Mouse (Mus musculus) induced T-regulatory cell, adult 2 months (primary cell): ENCODE measurements around the gene Atp6v0a4.

Source experiments
- DNase-seq: peaks from one replicate; pipeline ENCODE4 v3.0.0-alpha.2; 2012; ENCODE audit warnings: low read depth

Atp6v0a4 gene

DNA sequence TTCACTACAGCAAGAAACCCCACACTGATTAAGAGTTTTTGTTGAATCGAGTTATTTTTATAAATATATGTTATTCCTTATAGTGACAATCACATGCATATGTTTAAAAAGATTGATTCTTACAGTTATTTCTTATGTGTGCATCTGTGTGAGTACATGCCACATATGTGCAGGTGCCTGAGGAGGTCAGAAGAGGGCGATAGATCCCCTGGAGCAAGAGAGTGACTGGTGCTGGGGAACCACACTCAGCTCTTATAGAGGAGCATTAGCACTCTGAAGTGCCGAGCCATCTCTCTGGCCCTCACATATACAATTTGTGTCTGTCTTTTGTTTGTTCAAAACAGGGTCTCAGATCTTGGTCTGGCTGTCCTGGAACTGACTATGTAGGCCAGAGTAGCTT is 50.8 kb downstream of the Atp6v0a4 start:
- no peak for DNase-seq

DNA sequence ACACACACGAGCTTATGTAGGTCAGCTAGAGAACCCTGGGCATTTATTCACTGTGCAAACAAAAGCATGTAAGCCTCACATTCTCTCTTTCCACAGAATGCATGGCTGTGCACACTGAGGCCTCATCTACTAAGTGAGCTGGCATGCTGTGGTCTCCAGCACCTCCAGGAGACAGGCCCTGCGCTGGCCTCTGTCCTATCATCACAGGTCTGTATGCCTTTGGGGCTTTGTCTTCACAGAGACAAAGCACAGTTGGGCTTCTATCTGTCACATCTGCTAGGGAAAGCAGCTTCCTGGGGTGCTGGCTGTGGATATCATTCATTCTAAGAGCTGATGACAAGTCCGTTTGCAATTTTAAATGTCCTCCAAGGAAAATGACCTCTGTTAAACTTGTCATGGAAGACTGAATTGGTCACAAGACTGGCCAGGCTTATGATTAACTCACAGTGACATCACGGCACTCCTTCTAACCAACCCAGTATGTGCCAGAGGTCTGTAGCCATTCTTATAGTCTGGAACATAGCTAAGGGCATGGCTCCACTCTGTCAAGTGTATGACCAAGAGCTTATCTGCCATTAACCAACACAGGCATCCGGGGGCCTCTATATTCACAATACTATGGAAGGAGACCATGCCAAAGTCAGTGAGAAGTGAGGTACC is 52.1 kb downstream of the Atp6v0a4 start:
- DNase-seq, result no peak

DNA sequence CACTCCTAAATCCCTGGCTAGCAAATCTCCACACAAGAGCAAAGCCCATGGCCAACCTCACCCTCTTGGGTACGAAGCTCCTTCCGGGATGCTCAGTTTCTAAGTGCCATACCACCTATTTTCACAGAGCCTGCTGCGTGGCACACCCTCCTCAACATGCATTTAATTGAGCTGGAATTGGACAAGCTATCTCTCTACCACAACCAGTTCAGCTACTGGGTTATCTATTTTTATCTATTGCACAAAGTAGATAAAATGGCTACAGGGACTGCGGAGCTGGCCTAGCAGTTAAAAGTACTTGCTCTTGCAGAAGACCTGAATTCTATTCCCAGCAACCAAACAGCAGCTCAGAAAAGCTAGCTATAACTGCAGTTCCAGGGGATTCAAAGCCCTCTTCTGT is 53.1 kb downstream of the Atp6v0a4 start:
- DNase-seq, result no peak

DNA sequence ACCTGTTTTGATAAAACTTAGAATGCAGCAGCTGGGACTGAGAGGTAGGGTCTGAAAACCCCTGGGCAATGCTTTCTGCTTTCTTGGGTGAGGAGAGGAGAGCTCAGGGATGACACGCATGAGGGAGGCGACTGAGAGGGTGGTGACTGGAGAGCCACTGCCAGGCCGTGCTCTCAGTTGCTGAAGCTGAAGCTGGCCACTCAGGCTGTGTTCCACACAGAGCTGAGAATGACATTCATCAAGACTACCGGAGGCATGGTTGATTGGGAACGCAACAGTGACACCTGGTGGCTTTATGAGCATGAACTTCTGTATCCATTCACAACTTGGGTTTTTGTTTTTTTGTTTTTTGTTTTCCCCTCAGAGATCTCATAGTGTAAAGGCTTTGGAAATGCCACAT is 58.2 kb downstream of the Atp6v0a4 start:
- DNase-seq, result peak; percentile 84

DNA sequence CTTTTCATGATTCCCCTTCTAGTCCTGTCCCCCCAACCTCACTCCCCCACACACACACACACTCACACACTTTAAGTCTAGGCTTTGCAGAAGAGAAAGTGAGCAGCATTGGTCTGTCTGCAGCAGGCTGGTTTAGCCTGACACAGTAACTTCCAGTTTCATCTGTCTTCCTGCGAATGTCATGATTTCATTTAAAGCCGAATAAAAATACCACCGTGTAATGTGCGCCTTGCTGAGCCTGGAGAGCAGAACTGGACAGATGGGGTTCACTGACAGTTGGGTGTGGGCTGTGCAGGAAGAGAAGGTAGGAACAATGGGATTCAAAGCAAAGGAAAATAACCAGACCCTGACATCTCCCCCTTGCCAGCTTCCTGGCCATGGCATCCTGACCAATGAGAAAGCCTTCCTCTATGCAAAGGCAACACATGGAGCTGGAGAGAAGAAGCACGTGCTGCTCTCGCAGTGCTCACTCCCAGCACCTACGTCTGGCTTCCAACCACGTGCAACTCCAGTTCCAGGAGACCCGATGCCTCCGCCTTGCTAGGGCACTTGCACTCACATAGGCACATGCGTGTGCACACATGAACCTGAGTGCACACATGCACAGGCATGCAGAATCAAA is 58.8 kb downstream of the Atp6v0a4 start:
- no peak for DNase-seq

DNA sequence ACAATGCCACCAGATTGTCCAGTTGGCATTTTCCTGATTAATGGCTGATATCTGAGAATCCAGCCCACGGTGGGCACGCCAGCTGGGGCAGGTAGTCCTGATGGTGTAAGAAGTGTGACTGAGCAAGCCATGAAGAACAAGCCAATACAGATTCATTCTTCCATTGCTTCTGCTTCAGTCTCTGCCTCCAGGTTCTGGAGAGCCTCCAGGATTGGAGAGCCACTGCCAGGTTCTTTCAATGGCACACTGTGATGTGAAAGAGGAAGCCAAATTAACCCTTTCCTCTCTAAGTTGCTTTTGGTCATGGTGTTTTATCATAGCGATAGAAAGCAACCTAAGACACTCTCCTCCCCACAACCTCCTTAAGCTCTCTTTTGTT is 59.3 kb downstream of the Atp6v0a4 start:
- no peak for DNase-seq

DNA sequence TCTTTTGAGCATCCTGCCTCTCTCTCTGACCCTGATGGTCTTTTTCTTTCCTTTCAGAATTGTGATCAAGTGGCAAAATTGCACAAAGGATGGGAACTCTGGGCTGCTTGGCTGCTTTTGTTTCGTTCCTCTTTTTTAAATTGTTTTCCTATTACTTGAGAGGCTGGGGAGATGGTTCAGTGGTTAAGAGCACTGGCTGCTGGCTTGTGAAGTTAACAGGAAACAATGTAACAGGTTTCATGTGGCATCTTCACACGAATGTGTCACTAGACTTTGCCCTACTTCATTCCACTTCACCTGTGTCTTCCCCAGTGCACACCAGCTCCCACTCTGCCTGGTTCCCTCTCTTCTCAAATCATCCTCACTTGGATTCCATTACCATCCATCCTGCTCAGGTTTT is 59.8 kb downstream of the Atp6v0a4 start:
- no peak for DNase-seq

DNA sequence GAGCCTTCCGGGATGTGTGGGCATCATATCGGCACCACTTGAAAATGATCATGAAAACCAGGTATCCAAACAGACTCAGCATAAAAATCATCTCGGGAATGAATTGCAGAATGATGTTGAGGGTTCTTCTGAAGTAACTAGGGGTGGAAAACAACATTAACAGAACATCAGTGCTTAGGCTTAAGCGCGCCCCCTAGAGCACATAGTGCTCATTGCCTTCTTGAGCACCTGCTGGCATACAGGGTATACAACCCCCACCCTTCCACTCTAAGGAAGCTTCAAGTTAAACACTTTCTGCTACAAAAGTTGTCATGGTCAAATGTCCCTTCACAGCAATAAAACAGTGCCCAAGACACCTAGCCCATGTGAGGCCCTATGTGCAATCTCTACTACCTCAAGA is 65.6 kb downstream of the Atp6v0a4 start:
- peak; percentile 27 for DNase-seq

DNA sequence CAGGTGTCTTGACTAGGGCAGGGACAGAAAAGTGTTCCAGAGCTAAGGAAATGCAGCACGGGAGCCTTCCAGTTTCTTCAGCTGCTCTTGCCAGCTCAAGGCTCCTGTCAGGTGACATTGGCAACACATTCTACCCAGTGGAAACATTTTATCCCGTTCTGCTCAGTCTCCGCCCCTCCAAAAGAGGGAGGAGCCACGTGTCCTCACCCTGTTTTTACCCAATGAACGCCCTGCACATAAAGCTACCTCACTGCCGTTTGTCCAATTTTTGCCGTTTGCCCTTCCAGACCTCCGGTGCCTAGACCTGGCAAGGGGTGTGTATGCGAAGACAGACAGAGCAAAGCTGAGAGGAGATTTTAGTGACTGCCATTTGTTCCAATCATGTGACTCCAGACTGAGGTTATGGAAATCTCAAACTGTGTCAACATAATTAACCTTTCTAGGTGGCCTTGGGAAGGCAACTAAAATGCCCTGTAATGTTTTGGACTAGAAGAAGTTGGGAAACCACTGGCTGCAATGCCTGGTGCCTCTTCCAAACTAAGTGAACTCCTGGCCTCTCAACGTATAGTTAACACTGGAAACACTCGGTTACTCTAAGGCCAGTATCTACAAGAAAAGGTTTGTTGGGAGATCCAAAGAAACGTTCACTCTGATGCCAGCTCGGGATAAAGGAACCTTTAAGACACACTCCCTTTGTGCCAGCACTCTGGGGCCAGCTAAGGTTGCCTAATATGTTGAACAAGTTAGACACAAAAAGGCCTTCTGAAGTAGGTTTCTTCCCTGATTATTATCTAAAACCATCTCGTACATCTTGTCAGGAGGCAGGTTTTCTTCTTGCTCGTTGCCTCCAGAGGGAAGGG is 68.7 kb downstream of the Atp6v0a4 start:
- DNase-seq, result peak; percentile 30

DNA sequence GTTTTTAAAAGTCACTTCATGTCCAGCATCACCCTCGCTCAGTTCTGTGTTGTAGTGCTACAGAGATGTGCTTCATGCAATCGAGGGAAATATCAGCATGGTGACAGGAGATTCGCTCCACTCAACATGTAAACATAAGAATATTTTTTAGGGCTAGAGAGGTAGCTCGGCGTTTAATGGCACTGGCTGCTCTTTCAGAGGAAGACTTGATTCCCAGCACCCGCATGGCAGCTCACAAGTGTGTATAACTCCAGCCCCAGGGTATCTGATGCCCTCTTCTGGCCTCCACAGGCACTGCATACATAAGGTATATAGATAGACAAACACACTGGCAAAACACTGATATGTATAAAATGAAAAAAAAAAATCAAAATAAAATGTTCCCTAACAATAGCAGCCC is 74.8 kb downstream of the Atp6v0a4 start:
- DNase-seq, result no peak

DNA sequence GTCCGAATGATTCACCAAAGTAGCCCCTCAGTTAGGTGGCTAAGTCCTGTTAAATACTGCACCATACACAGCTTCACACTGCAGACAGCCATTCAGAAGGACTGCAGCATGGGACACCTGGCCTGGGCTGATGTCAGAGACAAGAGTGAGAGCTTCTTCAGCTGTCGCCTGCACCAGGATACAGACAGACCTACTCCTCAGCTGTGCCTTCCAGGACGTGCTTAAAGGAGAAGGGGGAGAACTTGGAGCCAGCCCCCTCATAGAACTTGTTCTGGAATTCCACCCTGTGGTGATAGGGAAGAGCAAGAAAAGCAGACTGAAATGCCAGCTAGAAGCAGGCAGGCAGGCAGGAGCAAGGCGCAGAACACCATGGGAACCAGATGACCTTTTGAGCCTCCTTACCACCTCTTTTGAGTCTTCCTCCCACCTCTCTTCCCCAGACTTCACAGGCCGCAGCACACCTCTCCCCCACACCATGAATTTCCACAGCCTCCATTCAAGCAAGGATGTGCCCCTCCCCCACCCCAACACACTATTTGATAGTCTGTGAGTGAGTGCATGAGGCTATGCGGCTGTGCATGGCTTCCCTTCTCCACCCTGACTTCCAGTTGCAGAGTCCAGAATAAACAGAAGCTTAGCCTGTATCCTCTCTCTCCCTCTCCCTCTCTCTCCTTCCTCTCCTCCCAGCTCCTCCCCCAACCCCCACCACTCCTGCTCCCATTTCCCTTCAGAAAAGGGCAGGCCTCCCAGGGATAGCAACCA is 75.4 kb downstream of the Atp6v0a4 start:
- DNase-seq, result peak; percentile 21

DNA sequence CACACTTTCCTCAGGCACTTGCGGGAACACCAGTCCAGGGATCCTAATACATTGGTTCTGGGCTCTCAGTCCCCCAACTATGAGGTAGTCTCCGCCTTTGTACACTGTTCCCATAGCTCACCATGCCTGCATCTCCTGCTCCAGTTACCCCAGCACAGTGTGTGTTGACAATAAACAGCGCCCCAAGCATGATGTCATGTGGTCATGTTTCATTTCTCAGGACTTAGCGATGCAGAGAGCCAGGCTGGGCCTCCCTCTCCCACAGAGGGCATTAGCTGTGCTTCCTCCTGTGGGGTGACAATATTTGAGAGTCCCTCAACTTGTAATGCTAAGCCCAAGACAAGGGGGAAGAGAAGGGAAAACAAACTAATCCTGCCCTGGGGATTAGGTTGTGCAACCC is 76.4 kb downstream of the Atp6v0a4 start:
- DNase-seq, result no peak

DNA sequence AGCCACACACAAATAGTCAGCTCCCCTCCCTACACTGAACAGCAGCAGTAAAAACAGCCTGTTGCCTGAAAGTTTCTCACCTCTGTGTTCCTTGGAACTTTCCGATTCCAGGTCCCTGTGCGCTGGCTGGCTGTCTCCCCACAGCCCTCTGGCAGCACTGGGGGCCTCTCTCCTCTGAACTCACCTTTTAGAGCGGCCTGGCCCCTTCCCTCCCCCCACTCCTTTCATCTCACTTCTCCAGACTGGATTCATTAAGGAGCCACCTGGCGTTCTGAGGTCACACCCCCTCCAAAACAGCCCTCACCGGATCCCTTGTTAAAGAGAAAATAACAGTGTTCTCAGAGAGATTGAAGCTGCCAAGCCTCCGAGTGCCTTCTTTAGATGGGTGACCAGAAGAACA is 77.5 kb downstream of the Atp6v0a4 start, which contains the start of gene Svopl:
TSS of gene Svopl (minus strand) at position 159 of the 400 bp plus-strand sequence.
- DNase-seq, result no peak

DNA sequence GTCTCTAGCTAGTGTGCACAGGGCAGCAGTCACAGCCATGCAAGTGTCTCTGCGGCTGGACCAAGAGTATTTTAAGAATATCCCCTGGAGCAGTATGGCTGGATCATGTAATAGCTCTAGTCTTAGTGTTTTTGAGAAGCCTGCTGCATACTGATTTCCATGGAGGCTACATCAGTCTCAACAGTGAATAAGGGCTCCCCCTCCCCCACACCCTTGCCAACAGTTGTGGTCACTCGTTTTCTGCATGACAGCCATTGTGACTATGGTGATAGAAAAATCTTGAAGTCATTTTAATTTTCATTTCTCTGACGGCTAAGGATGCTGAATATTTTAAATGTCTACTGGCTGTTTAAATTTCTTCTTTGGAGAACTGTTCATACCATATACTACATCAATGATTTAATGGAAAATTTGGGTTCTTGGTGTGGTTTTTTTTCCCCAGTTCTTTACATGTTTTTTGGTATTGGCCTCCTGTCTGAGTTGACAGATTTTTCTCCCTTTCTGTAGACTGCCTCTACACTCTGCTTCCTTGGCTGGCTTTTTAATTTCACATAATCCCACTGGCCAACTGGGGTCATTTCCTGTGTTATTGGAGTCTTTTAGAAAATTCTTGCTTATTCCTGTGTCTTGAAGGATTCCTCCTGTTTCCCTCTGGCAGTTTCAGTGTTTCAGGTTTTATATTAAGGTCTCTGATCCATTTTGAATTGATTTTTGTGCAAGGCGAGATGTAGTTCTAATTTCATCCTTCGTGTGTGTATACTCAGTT is 91.4 kb downstream of the Atp6v0a4 start:
- no peak for DNase-seq

DNA sequence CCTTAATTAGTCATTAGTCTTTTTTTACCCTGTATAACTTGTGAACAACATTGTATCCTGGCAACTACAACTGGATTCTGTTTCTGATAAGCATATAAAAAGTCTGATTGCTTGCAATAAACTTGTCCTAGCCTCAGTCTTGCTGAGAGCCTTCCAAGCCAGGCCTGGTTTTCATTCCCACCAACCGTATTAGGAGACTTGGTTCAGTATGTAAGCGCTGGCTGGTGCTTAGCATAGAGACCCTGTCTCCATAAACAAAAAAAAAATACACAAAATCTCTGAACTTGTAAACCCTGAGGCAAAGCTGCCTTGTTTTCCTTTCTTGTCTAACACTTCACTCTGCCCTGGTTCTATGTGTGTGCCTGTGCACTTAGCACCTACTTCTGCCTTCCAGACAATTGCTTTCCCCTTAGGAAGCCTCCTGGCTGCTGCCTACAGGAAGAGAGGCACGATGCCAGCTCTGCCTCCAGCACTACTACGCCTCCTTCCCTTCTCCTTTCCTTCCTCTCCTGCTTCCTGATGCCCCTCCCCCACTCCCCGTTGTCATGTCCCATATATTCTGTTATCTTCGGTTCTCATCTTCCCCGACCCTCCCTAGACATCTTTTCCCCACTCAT is 92.4 kb downstream of the Atp6v0a4 start:
- DNase-seq, result no peak

DNA sequence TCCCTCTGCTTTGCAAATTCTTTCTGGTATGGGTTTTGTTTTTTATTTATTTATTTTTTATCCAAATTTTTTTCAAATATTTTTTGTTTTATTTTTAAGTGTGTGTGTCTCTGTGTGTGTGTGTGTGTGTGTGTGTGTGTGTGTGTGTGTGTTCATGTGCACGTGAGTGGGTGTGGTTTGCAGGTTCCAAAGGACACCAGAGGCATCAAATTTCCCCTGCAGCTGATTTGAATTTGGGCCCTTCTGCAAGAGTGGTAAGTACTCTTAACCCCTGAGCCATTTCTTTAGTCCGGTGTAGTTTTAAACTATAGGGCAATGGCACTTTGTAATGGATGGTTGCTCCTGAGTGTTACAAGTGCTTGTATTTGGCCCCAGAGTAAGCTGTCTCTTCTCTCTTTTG is 96.2 kb downstream of the Atp6v0a4 start:
- no peak for DNase-seq

DNA sequence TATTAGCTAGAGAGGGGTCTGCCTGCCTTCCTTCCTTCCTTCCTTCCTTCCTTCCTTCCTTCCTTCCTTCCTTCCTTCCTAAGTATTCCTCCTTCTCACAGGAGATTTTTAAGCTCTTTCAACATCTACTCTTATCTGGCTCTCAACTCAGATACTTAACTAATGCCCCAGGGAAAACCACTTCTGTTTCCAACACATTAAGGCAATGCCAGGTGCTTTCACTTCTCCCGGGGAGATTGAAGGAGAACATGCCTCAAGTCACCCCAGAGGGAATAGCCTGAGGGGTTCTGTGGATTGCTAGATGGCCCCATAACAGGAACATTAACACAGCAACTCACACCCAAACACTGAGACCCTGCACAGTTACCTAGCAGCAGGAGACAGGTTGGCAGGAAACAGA is 96.6 kb downstream of the Atp6v0a4 start:
- no peak for DNase-seq

DNA sequence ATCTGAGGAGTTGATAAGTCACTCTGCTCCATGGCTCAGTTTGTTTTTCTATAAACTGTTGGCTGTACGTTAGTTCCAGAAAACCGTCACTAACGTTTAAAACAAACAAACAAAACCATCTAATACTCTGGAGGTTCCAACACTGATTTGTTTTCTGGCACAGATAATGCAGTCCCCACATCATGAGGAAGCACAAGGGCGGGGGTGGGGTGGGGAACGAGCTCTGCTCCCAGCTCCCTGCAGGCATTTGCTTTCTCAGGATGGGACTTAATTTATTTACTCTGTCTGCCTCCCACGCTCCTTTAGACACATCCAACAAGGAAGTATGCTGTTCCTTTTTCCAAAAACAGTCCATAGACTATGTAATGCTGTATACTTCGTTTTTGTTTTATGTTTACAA is 101.1 kb downstream of the Atp6v0a4 start:
- no peak for DNase-seq

DNA sequence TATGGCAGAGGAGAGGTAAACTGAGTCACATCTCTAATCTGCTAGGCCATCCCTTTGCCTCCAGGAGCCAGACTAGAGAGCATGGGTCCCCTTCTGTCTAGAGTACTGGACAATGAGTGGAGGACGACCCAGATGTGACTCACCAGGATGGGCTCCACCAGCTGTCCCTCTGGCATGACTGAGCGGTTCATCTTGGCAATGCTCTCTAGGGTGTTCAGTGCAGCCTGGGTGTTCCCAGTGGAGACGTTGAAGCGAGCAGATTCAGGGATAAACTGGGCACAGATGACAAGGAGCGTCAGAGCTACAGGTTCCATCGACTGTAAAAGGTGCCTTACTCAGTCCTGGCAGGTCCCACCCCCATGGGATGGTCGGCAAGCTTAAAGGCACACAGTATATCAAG is 103.0 kb downstream of the Atp6v0a4 start:
- no peak for DNase-seq

DNA sequence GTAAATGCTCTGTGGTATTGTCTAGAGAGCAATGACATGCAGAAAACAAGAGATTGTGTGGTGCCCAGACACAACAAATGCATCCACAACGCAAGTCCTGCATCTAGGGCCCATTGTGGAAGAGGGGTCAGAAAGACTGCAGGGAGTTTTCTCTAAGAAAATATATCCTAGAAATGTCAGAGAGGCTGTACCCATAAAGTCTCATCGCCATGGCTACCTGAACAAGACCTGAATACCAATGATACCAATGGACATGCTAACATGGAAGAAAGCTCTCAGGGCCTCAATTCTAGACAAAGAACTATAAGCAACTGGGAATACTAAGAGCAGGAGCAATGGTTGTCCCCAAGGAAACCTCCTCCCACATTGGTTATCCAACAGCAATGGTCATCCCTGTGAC is 111.6 kb downstream of the Atp6v0a4 start:
- no peak for DNase-seq

DNA sequence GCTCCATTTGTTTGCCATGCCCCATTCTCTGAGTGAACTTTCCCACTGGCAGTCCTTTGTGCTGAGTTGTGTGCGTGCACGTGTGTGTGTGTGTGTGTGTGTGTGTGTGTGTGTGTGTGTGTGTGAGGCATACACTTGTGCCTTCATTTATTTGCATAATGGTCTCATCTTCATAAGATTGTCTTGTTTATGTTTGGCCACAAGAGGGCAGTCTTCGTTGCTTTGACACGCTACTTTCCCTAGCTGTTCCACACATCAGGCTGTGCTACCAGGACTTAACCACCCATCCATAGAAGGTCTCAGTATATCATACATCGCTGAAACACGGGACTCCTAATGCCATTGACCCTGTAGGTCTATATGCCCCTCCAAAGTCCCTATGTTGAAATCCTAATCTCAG is 116.9 kb downstream of the Atp6v0a4 start:
- peak; percentile 68 for DNase-seq
